In the genomic region with DNA sequence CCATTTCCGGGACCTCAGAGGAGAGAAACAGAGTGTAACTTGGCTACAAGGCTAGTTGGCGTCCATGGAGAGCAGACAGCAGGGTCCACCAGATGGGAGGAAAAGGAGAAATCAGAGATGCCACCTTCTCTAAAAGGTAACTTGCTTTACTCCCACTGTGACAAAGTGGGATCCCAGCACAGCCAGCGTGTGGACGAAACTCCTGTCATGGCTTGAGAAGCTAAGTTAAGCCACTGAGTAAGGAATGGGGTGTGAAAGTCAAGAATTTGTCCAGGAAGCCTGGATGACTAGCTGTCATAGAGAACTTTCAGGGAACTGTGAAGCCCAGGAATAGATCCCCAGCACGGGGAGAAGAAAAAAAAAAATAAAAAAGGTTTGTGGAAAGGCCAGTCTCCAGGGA, we compare ENCODE assay signal across 16 mouse cellular contexts.
"Had no signal": no experiment of that assay in that cellular context is flagged by ENCODE, and none has a peak within 500 bp of the region (broad histone marks: within the 10 kb centered on the region; RNA-seq: fewer than 3 reads in every experiment).

No protein-coding gene starts in this region.

- H3K9ac ChIP-seq: lung, embryonic 15.5 days; midbrain, embryonic 13.5 days; midbrain, embryonic 15.5 days; neural tube, embryonic 12.5 days; stomach, embryonic 15.5 days had no signal

- H3K27me3 ChIP-seq: lung, embryonic 15.5 days; megakaryocyte, embryonic 14.5 days; midbrain, embryonic 13.5 days; midbrain, embryonic 15.5 days; neural tube, embryonic 12.5 days; stomach, embryonic 15.5 days had no signal

- H3K4me1 ChIP-seq: lung, embryonic 15.5 days; megakaryocyte, embryonic 14.5 days; midbrain, embryonic 13.5 days; midbrain, embryonic 15.5 days; stomach, embryonic 15.5 days had no signal

- H3K4me2 ChIP-seq: lung, embryonic 15.5 days; midbrain, embryonic 11.5 days; midbrain, embryonic 13.5 days; midbrain, embryonic 15.5 days; neural tube, embryonic 12.5 days; stomach, embryonic 15.5 days had no signal

- H3K36me3 ChIP-seq: lung, embryonic 15.5 days; midbrain, embryonic 13.5 days; midbrain, embryonic 15.5 days; neural tube, embryonic 12.5 days; stomach, embryonic 15.5 days had no signal

- ATAC-seq: lung, postnatal 0 days; midbrain, embryonic 13.5 days; midbrain, embryonic 15.5 days had no signal

- H3K27ac ChIP-seq: lung, embryonic 15.5 days; macrophage; midbrain, embryonic 13.5 days; midbrain, embryonic 15.5 days; neural tube, embryonic 12.5 days; stomach, embryonic 15.5 days; stomach, postnatal 0 days had no signal

- H3K9me3 ChIP-seq: lung, embryonic 15.5 days; megakaryocyte, embryonic 14.5 days; midbrain, embryonic 13.5 days; midbrain, embryonic 15.5 days; neural tube, embryonic 12.5 days; stomach, embryonic 15.5 days had no signal

- H3K4me3 ChIP-seq: lung, embryonic 15.5 days; megakaryocyte, embryonic 14.5 days; midbrain, embryonic 13.5 days; midbrain, embryonic 15.5 days; neural tube, embryonic 12.5 days; stomach, embryonic 15.5 days had no signal

- DNase-seq: lung, postnatal 14 days; lung, postnatal 36 days; right cerebral cortex, postnatal 14 days; thymus, adult 2 months; thymus, postnatal 25 days; thymus, postnatal 4 days had no signal
